Mouse (Mus musculus): ENCODE data around the gene Nsdhl. TPM values are rescaled to one million over a fixed set of nuclear protein-coding genes. Genes with fewer than 3 reads are reported as not detected.

Gene Nsdhl
- polyA plus RNA-seq (2015; fragmentation: Nextera tagmentation; extraction: Ambion mirVana) = 32.3 and 33.7 TPM in 2 replicates

DNA sequence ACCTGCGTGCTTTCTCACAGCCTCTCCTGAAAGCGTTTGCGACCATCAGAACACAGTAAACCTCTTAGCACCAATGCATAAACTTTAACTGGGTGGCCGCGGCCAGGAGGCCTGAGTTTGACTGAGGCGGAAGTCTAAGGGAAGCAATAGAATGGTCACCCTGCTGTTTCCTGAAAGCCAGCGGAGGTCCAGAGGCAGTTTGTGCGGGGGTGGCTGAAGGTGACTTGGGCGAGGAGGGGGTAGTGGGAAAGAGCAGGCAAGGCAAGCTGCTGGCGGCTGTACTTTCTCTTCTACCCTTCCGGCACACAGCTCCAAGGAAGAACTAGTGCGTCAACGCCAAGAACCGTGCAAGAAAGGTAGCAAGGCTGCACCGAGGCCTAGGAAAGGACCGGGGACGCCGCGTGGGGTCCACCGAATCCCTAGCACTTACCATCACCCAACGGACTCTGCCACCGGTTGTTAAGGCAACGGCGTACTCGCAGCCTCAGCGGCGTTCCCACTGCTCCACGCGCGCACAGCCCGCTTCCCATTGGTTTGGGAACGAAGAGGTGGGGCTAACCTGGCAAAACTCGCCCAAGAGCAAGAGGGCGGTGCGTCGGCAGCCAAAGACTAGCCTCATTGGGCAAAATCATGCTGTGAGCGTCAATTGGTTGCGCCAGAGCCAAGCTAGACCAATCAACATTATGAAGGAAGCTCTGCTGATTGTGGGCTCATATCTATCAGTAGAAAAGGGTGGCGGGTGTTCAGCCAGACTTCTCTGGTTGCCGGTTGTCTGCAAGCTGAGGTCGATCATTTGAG, at the start of gene Nsdhl, which contains the start of gene Cetn2:
Nsdhl (plus strand) TSS at position 674 of the 798 bp plus-strand sequence.
Cetn2 (minus strand) TSS at position 528 of the 798 bp plus-strand sequence.
- WGBS = 31% methylated on average over 41 of the region's 41 CpGs

DNA sequence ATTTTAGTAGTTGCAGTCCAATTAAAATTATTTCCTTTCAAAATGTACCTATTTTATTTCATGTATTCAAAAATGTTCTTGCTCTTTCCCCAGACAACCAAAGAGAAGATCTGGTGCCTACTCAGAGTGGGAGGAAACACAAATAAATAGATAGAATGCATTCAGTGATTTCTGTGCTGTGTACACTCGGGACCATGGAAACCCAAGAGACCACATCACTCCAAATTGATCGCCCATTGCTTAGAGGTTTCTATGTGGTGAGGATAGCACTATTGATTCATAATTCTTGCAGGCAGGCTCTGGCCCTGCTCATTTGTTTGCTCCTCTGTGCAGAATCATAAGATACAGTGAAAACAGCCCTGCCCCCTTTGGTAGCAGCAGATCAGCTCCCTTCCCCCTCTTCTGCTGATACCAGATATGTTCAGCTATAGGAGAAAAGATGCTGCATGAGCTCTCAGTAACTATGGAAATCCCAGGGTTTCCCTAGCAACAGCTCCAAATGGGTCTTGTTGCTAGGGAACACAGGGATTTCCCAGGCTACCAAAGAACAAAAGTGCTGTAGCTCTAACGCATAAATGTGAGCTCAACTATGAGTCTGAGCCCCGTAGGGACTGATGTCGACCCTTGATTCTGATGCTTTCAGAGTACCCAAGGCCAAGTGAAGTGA, 22.8 kb upstream of the Nsdhl start:
- H3K4me3 ChIP-seq (replicated peaks; ENCODE audit: low read depth, low read length) = no peak overlapping the region
- H3K27ac ChIP-seq = no peak overlapping the region
- no peaks in the 10 kb centered on the region for H3K9me3 ChIP-seq (replicated peaks; ENCODE audit: low read length)
- TF ChIP-seq CTCF (IDR thresholded peaks at IDR 0.05; ENCODE audit: low read depth) = no peak
- 71% methylated on average over 5 of the region's 5 CpGs for WGBS
- no peak overlapping the region for H3K4me2 ChIP-seq (ENCODE audit: low read length)
- ATAC-seq (replicated peaks; ENCODE audit: low FRiP score, low read depth) (no peak), DNase-seq (ENCODE audit: low spot score) (no peak)
- H3K27me3 ChIP-seq (ENCODE audit: insufficient read depth, low read length) = no peaks in the 10 kb centered on the region
- H3K36me3 ChIP-seq (ENCODE audit: insufficient read depth, low read length) = no peaks in the 10 kb centered on the region
- no peaks in the 10 kb centered on the region for H3K4me1 ChIP-seq (replicated peaks; ENCODE audit: insufficient read depth, low read length)
- H3K9ac ChIP-seq (ENCODE audit: low read depth, low read length) = no peak overlapping the region

More for the DNA sequence above, at the start of gene Nsdhl, which contains the start of gene Cetn2:
- ATAC-seq (replicated peaks; ENCODE audit: low FRiP score, low read depth) (peak; percentile 99), DNase-seq (ENCODE audit: low spot score) (peak; percentile 93)
- Histone ChIP-seq H3K4me3 (replicated peaks; ENCODE audit: low read depth, low read length) (peak within 1 kb of the TSS; percentile 44), H3K27ac (peak within 1 kb of the TSS; percentile 75), H3K36me3 (ENCODE audit: insufficient read depth, low read length) (no peaks in the 10 kb centered on the region), H3K9me3 (replicated peaks; ENCODE audit: low read length) (no peaks in the 10 kb centered on the region), H3K4me2 (ENCODE audit: low read length) (peak within 1 kb of the TSS; percentile 63), H3K9ac (ENCODE audit: low read depth, low read length) (peak within 1 kb of the TSS; percentile 38; the same call in 1 of the 2 replicates), H3K4me1 (replicated peaks; ENCODE audit: insufficient read depth, low read length) (no peaks in the 10 kb centered on the region), H3K27me3 (ENCODE audit: insufficient read depth, low read length) (no peaks in the 10 kb centered on the region)
- no peak for TF ChIP-seq CTCF (IDR thresholded peaks at IDR 0.05; ENCODE audit: low read depth)

DNA sequence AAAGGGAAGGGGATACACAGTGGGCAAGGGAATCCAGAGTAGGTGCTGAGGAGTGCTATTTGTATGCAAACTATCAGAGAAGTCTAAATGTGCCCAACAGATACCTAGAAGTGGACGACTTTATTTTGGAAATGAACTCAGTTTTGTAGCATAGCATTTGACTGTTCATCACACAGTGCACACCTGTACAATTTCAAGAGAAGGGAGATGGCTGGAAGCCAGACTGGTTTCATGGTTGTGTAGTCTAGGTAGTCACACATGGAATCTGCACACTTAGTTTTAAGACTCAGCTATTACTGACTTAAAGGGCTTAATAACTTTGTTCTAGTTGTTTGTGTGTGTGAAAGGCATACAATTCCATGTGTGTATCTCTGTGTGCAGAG, 22.3 kb upstream of the Nsdhl start:
- H3K27me3 ChIP-seq (ENCODE audit: insufficient read depth, low read length) = no peaks in the 10 kb centered on the region
- H3K4me3 ChIP-seq (replicated peaks; ENCODE audit: low read depth, low read length) = no peak overlapping the region
- WGBS = 60% methylated on average over 1 of the region's 1 CpGs
- no peak overlapping the region for H3K9ac ChIP-seq (ENCODE audit: low read depth, low read length)
- TF ChIP-seq CTCF (IDR thresholded peaks at IDR 0.05; ENCODE audit: low read depth) = no peak
- no peaks in the 10 kb centered on the region for H3K36me3 ChIP-seq (ENCODE audit: insufficient read depth, low read length)
- H3K4me1 ChIP-seq (replicated peaks; ENCODE audit: insufficient read depth, low read length) = no peaks in the 10 kb centered on the region
- H3K9me3 ChIP-seq (replicated peaks; ENCODE audit: low read length) = no peaks in the 10 kb centered on the region
- ATAC-seq (replicated peaks; ENCODE audit: low FRiP score, low read depth) = no peak
- H3K4me2 ChIP-seq (ENCODE audit: low read length) = no peak overlapping the region
- no peak overlapping the region for H3K27ac ChIP-seq
- DNase-seq (ENCODE audit: low spot score) = no peak

DNA sequence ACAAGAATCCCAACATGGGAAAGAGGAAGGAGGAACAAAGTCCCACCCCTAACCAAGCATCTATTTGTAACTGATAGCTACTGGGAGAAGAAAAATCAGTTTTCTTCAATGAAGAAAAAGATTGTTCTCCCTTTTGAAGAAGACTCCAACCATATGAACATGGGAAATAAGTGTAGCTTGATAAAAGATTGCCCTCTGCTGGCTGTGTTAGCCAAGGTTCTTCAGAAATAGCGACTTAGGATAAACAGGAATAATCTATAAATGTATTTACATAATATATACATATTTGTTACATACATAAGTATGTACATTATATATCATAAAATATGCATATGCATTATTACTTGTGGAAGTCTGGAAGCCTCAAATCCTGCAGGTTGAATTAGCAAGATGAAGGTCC, 15.8 kb upstream of the Nsdhl start:
- Histone ChIP-seq H3K9ac (ENCODE audit: low read depth, low read length) (no peak overlapping the region), H3K4me1 (replicated peaks; ENCODE audit: insufficient read depth, low read length) (no peaks in the 10 kb centered on the region), H3K4me2 (ENCODE audit: low read length) (no peak overlapping the region), H3K36me3 (ENCODE audit: insufficient read depth, low read length) (no peaks in the 10 kb centered on the region), H3K4me3 (replicated peaks; ENCODE audit: low read depth, low read length) (no peak overlapping the region), H3K27me3 (ENCODE audit: insufficient read depth, low read length) (no peaks in the 10 kb centered on the region), H3K9me3 (replicated peaks; ENCODE audit: low read length) (no peaks in the 10 kb centered on the region), H3K27ac (no peak overlapping the region)
- WGBS = 60% methylated on average over 1 of the region's 1 CpGs
- ATAC-seq (replicated peaks; ENCODE audit: low FRiP score, low read depth) (no peak), DNase-seq (ENCODE audit: low spot score) (no peak)
- peak; percentile 46; the same call in 1 of the 2 replicates for TF ChIP-seq CTCF (IDR thresholded peaks at IDR 0.05; ENCODE audit: low read depth)

DNA sequence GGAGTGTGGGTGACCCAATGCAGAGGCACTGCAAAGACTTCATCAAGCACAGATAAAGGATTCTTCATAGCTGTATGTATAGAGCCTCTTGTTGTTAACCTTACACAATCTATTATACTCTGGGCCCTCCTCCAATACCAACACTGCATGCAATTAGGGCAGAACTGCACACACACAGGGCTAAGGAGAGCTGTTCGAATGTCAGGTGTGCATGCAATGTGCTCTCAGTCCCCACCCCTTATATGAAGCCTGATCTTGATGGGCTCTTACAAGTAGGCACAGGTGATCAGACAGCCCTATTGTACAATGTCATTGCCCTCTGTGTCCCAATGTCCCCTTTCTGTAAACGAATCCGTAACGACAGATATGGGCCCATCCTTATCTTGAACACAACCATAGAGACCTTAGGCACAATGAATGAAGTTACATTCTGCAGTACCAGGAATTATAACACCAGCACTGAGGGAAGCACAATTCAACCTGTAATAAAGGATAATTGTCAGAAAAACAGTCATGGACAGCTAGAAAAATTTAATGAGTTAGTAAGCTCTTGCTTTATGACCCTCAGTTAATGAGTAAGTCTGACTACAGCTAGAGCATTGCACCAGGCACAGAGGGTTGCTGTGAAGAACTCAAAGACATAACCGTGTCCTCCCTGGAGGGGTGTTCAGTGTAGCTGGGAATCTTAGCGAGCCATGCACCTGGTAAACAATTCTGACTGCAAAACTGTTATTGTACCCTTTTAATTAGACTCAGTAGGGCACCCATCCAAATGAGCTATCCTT, 10.5 kb upstream of the Nsdhl start:
- 80% methylated on average over 6 of the region's 6 CpGs for WGBS
- Histone ChIP-seq H3K4me3 (replicated peaks; ENCODE audit: low read depth, low read length) (no peak overlapping the region), H3K27me3 (ENCODE audit: insufficient read depth, low read length) (no peaks in the 10 kb centered on the region), H3K9me3 (replicated peaks; ENCODE audit: low read length) (no peaks in the 10 kb centered on the region), H3K9ac (ENCODE audit: low read depth, low read length) (no peak overlapping the region), H3K4me1 (replicated peaks; ENCODE audit: insufficient read depth, low read length) (no peaks in the 10 kb centered on the region), H3K27ac (no peak overlapping the region), H3K36me3 (ENCODE audit: insufficient read depth, low read length) (no peaks in the 10 kb centered on the region), H3K4me2 (ENCODE audit: low read length) (no peak overlapping the region)
- no peak for TF ChIP-seq CTCF (IDR thresholded peaks at IDR 0.05; ENCODE audit: low read depth)
- DNase-seq (ENCODE audit: low spot score) (no peak), ATAC-seq (replicated peaks; ENCODE audit: low FRiP score, low read depth) (peak; percentile 54; the same call in 1 of the 2 replicates)

DNA sequence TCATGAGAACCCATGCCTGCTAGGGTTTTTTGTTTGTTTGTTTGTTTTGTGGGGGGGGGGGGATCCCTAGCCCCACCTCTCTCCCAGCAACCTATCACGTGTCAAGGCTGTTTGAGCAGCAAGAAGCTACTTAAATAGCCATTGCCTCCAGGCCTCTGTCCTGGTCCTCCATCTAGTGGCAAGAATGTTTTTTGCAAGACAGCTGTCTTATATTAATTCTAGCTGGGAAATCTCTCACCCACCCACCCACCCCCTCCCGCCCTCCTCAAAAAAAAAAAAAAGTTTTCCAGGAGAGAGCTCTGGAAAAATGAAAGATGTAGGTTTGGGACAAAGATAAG, 10.0 kb upstream of the Nsdhl start:
- H3K4me1 ChIP-seq (replicated peaks; ENCODE audit: insufficient read depth, low read length) = no peaks in the 10 kb centered on the region
- no peak overlapping the region for H3K27ac ChIP-seq
- no peaks in the 10 kb centered on the region for H3K27me3 ChIP-seq (ENCODE audit: insufficient read depth, low read length)
- no peaks in the 10 kb centered on the region for H3K36me3 ChIP-seq (ENCODE audit: insufficient read depth, low read length)
- ATAC-seq (replicated peaks; ENCODE audit: low FRiP score, low read depth) = peak; percentile 69; the same call in 1 of the 2 replicates
- no peak overlapping the region for H3K9ac ChIP-seq (ENCODE audit: low read depth, low read length)
- H3K9me3 ChIP-seq (replicated peaks; ENCODE audit: low read length) = no peaks in the 10 kb centered on the region
- peak; percentile 73 for DNase-seq (ENCODE audit: low spot score)
- H3K4me2 ChIP-seq (ENCODE audit: low read length) = no peak overlapping the region
- 9% methylated on average over 2 of the region's 2 CpGs for WGBS
- TF ChIP-seq CTCF (IDR thresholded peaks at IDR 0.05; ENCODE audit: low read depth) = peak; percentile 61
- H3K4me3 ChIP-seq (replicated peaks; ENCODE audit: low read depth, low read length) = no peak overlapping the region

Measured in kidney, postnatal 0 days (tissue).